Mouse (Mus musculus) intestine, embryonic 14.5 days (tissue): Measurements from ENCODE around the gene Slc5a7. TPM values are rescaled to one million over a fixed set of nuclear protein-coding genes. Genes with fewer than 3 reads are reported as not detected.

ENCODE experiments used
- ATAC-seq: fragments of 200-750 bp; cut with Nextera tagmentation; replicated peaks from 2 replicates; pipeline ENCODE4 v1.8.0; 2017; ENCODE audit warnings: low read depth, moderate number of reproducible peaks, moderate TSS enrichment, moderate library complexity; ENCODE audit not compliant: low FRiP score, low TSS enrichment
- DNase-seq: peaks from one replicate; pipeline ENCODE4 v3.0.0-alpha.2; 2018; ENCODE audit warnings: low spot score
- H3K27ac ChIP-seq: fragments of 300-500 bp; sonication (generic); 2 replicates; pipeline ENCODE4 v1.5.1; 2014; ENCODE audit warnings: low read depth, mild to moderate bottlenecking, control low read depth
- H3K27me3 ChIP-seq: fragments of 300-500 bp; sonication (generic); replicated peaks from 2 replicates; pipeline ENCODE4 v1.6.1; 2014; ENCODE audit warnings: low read length, control low read depth; ENCODE audit not compliant: control insufficient read depth, insufficient read depth
- H3K36me3 ChIP-seq: fragments of 300-500 bp; sonication (generic); 2 replicates; pipeline ENCODE4 v1.6.1; 2014; ENCODE audit warnings: low read length, control low read depth; ENCODE audit not compliant: control insufficient read depth, insufficient read depth
- H3K4me1 ChIP-seq: fragments of 300-500 bp; sonication (generic); replicated peaks from 2 replicates; pipeline ENCODE4 v1.6.1; 2014; ENCODE audit warnings: low read length, control low read depth, mixed read lengths; ENCODE audit not compliant: control insufficient read depth, insufficient read depth
- H3K4me2 ChIP-seq: fragments of 300-500 bp; sonication (generic); 2 replicates; pipeline ENCODE4 v1.6.1; 2014; ENCODE audit warnings: low read length
- H3K4me3 ChIP-seq: fragments of 300-500 bp; sonication (generic); 2 replicates; pipeline ENCODE4 v1.5.1; 2014; ENCODE audit warnings: low read depth, low read length, control low read depth, mixed read lengths
- H3K9ac ChIP-seq: fragments of 300-500 bp; sonication (generic); 2 replicates; pipeline ENCODE4 v1.6.1; 2014; ENCODE audit warnings: mild to moderate bottlenecking, low read length
- H3K9me3 ChIP-seq: fragments of 300-500 bp; sonication (generic); 2 replicates; pipeline ENCODE4 v1.6.1; 2016; ENCODE audit warnings: low read length, control low read depth; ENCODE audit not compliant: control insufficient read depth
- WGBS: fragments of 180-500 bp; shearing (Covaris S2); extraction: QIAGEN DNeasy Blood & Tissue Kit; methylation state at CpG from one replicate; pipeline ENCODE4 v1.1.7; 2014; 5-methylcytosine and 5-hydroxymethylcytosine counted together
- polyA plus RNA-seq: library from polyadenylated mRNA; unstranded; fragments of >200 nt; fragmentation: Nextera tagmentation; extraction: Ambion mirVana; gene quantifications from 2 replicates; pipeline ENCODE4 v1.2.1, GENCODE M21; 2014

Gene Slc5a7
- polyA plus RNA-seq = 3.2 and 3.4 TPM in 2 replicates

- peaks cover 11% of the 10 kb centered on the region for H3K27me3 ChIP-seq
- 70% methylated on average over 1 of the region's 1 CpGs for WGBS
- no peak within 1 kb of the TSS for H3K27ac ChIP-seq
- DNase-seq = no peak
- no peaks in the 10 kb centered on the region for H3K36me3 ChIP-seq
- ATAC-seq = no peak
- H3K4me1 ChIP-seq = no peaks in the 10 kb centered on the region
- peak within 1 kb of the TSS; percentile 38 for H3K4me3 ChIP-seq
- peak within 1 kb of the TSS; percentile 39 for H3K9ac ChIP-seq
- H3K4me2 ChIP-seq = peak within 1 kb of the TSS; percentile 74
- H3K9me3 ChIP-seq = no peaks in the 10 kb centered on the region
Observed at GRCm38 (mm10) chr17:54298934-54299333, at the start of gene Slc5a7. Gene Slc5a7, minus strand, starts transcription at chr17:54299034.

GRCm38 (mm10) chr17:54347672-54348071 lies 48.8 kb upstream of the Slc5a7 start:
- no peak overlapping the region for H3K4me2 ChIP-seq
- whole genome bisulfite sequencing = 76% methylated on average over 8 of the region's 8 CpGs
- DNase-seq (no peak), ATAC-seq (no peak)
- H3K27me3 ChIP-seq = no peaks in the 10 kb centered on the region
- H3K9ac ChIP-seq = no peak overlapping the region
- no peaks in the 10 kb centered on the region for H3K36me3 ChIP-seq
- no peak overlapping the region for H3K27ac ChIP-seq
- no peaks in the 10 kb centered on the region for H3K9me3 ChIP-seq
- H3K4me1 ChIP-seq = no peaks in the 10 kb centered on the region
- no peak overlapping the region for H3K4me3 ChIP-seq

DNA sequence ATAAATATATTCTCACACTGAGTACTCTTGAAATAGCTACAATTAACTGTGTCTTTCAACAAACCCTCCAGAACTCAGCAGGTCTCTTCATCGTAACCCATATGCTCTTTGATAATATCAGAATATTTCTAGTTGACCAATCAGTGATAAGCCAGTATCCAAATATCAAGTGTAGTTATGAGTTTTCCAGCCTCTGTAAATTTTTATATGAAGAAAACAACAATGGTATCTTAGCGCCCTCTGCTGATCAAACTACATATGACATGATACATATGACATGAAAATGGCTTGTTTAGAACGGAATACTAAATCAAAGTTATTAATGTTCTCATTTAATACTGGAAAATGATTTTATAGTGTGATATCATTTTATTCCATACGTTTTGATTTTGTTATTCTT lies 44.6 kb upstream of the Slc5a7 start:
- Histone ChIP-seq H3K4me1 (no peaks in the 10 kb centered on the region), H3K27ac (no peak overlapping the region), H3K9ac (no peak overlapping the region), H3K4me2 (no peak overlapping the region), H3K4me3 (no peak overlapping the region), H3K9me3 (no peaks in the 10 kb centered on the region), H3K27me3 (no peaks in the 10 kb centered on the region), H3K36me3 (no peaks in the 10 kb centered on the region)
- WGBS = 25% methylated on average over 4 of the region's 4 CpGs
- ATAC-seq (no peak), DNase-seq (no peak)

DNA sequence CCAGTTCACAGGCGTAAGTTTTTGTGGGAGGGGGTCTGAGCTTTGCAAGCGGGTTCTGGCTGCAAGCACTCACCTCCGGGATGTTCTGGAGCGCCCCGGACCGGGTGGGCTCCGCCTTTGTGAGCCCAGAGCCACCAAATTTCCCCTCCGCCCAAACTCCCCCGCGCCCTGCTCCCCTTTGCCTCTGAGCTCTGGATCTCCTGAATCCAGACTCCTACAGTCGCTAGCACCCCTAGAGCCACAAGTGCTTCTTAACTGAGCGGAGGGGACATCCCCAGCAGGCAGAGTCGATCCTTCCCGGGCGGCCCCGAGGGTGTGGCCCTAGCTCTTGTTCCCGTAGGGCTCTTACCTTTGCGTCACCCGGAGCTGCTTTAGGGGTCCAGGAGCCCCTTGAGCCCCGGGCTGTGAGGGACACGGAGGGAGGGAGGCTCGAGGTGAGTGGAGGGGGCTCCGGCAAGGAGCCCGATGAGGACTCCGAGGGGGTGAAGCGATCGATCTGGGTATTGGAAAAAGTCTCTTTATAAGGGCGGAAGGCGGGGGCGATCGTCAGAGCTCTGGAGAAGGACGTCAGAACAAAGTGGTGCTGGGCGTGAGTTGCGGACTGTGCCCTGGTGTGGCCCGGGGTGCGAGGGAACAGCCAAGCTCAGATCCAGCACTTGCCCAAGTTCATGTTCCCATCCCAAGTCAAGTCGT lies 456 bp downstream of the Slc5a7 start:
- Histone ChIP-seq H3K27ac (no peak overlapping the region), H3K27me3 (peaks cover 11% of the 10 kb centered on the region), H3K4me3 (peak overlapping the region; percentile 38), H3K4me1 (no peaks in the 10 kb centered on the region), H3K4me2 (peak overlapping the region; percentile 74), H3K9ac (peak overlapping the region; percentile 39), H3K36me3 (no peaks in the 10 kb centered on the region), H3K9me3 (no peaks in the 10 kb centered on the region)
- 4% methylated on average over 37 of the region's 37 CpGs for WGBS
- DNase-seq (peak; percentile 61), ATAC-seq (0 out of 2 replicates have a peak, but pooled peaks have one; percentile 50)

- H3K4me1 ChIP-seq = no peaks in the 10 kb centered on the region
- no peak overlapping the region for H3K4me3 ChIP-seq
- no peaks in the 10 kb centered on the region for H3K27me3 ChIP-seq
- H3K36me3 ChIP-seq = no peaks in the 10 kb centered on the region
- no peak overlapping the region for H3K4me2 ChIP-seq
- no peak overlapping the region for H3K9ac ChIP-seq
- H3K9me3 ChIP-seq = no peaks in the 10 kb centered on the region
- no peak overlapping the region for H3K27ac ChIP-seq
- no peak for DNase-seq
- ATAC-seq = no peak
Observed at GRCm38 (mm10) chr17:54250783-54251182, 48.1 kb downstream of the Slc5a7 start.

DNA sequence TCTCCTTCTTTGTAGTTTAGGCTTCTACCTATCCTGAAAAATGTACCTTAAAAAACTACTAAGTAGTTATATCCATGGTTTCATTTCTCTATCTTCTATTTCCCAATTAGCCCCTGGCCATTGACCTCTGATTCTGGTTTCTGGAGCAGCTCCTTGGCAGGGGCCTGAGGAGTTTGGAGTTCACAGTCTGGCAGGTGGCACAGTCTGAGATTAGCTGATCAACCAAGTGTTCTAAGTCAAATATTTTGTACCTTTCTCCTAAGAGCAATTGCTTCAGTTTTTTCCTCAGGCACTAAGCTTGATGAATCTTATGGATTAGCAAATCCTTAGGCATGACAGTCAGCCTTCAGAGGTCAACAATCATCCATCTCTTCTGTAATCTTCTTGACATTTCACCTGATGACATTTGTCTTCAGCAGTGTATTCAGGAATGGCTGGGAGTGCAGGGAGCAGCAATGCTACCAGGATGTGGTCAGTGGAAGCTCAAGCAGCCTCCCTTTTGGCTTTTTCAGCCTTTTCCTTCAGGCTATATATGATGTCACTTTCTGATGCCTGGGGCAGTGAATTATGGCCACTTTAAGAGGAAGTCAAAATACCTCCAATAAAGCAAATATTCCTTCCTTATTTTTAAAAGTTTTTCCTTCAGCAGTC lies 55.1 kb downstream of the Slc5a7 start:
- Histone ChIP-seq H3K9ac (no peak overlapping the region), H3K9me3 (no peaks in the 10 kb centered on the region), H3K36me3 (no peaks in the 10 kb centered on the region), H3K4me1 (no peaks in the 10 kb centered on the region), H3K4me3 (no peak overlapping the region), H3K27me3 (no peaks in the 10 kb centered on the region), H3K27ac (no peak overlapping the region), H3K4me2 (no peak overlapping the region)
- DNase-seq (no peak), ATAC-seq (no peak)

GRCm38 (mm10) chr17:54239435-54239834 lies 59.4 kb downstream of the Slc5a7 start:
- 66% methylated on average over 8 of the region's 8 CpGs for WGBS

More at GRCm38 (mm10) chr17:54239435-54239834, 59.4 kb downstream of the Slc5a7 start:
- Histone ChIP-seq H3K36me3 (no peaks in the 10 kb centered on the region), H3K27ac (no peak overlapping the region), H3K4me3 (no peak overlapping the region), H3K4me2 (no peak overlapping the region), H3K9me3 (no peaks in the 10 kb centered on the region), H3K27me3 (no peaks in the 10 kb centered on the region), H3K9ac (no peak overlapping the region), H3K4me1 (no peaks in the 10 kb centered on the region)
- ATAC-seq (no peak), DNase-seq (no peak)
